Mouse (Mus musculus) heart, postnatal 0 days (tissue): ENCODE measurements at regions not wholly inside any gene's neighbourhood (a gene's known extent, or its start where the extent isn't known, plus 50 kb on each side); places are given as distances from the start of the nearest gene placed in this dataset.

Source experiments
- CTCF ChIP-seq: IDR thresholded peaks from 2 replicates; pipeline ENCODE4 v1.5.1; 2016; ENCODE audit warnings: antibody characterized with exemption, control low read depth, low read depth
- EP300 ChIP-seq: IDR thresholded peaks from 2 replicates; pipeline ENCODE4 v1.6.1; 2016; ENCODE audit warnings: antibody characterized with exemption, low read depth

DNA sequence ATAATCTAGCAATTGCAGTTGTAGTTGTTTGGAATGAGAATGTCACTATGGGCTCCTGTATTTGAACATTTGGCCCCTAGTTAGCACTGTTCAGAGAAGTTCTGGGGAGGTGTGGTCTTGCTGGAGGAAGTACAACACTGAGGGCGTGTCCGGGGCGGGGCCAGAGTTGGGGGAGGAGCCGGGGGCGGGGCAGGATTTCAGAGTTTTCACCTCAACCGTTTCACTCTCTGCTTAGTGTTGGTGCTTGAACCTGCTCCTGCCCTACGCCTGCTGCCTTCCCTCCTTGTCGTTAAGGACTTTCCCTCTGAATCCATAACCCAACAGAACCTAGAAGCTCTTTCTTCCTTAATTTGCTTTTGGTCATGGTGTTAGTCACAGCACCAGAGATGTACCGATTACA is 121.5 kb downstream of the Gm10131 start:
- TF ChIP-seq CTCF: no peak
- TF ChIP-seq EP300: no peak
